Mouse (Mus musculus) inflammation-experienced regulatory T-cells, adult 6 months (primary cell): ENCODE measurements around the gene Tfpi2. TPM values are rescaled to one million over a fixed set of nuclear protein-coding genes. Genes with fewer than 3 reads are reported as not detected.

Source experiments
- ATAC-seq: one replicate; pipeline ENCODE4 v1.8.0; 2017
- polyA plus RNA-seq, 3 experiments: library from polyadenylated mRNA; unstranded; fragments of 100-300 nt; shearing (Covaris generic); gene quantifications; one replicate each; pipeline ENCODE4 v1.2.1; 2017

Tfpi2 gene
- polyA plus RNA-seq: not detected

GRCm38 (mm10) chr6:3988750-3989149 lies at the start of gene Tfpi2:
Gene Tfpi2, minus strand, starts transcription at chr6:3988919.
- ATAC-seq: no peak

DNA sequence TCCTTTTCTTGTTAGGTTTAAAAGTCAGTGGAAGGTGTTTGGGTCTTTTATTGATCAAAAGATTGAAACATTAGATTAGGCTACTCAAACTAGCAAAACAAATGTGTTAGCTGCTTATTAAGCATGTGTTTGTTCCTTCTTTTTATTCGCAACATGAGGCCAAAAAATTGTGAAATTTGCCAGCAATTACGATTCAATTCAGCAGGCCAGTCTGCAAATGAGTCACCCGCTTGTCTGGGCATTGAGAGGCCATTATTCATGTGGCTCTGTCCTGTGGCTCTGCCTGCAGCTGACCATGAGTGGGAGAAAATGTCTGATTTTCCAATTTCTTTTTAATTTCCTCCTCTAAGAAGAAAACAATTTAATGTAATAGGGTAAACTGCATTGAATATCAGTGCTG lies 42.2 kb upstream of the Tfpi2 start:
- no peak for ATAC-seq

DNA sequence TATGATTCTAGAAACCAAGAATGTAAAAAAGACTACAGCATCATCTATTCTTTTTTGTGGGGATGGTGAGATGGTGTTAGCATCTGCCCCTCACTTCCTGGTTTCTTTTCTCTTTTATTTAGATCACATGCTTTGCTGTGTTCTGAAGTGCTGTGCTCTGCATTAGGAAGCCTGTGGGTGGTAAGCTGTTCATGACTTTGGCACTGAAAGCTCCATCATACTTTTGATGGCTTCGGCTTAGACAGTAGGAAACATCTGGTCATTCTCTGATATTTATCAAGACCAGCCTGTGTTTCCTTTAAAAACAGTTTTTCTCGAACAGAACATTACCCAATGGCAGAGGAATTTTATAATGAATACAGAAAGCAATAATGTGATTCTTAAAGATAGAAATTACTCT lies 37.6 kb upstream of the Tfpi2 start:
- no peak for ATAC-seq

- no peak for ATAC-seq
Observed at GRCm38 (mm10) chr6:4022645-4023044, 33.9 kb upstream of the Tfpi2 start.

GRCm38 (mm10) chr6:4009548-4009947 lies 20.8 kb upstream of the Tfpi2 start:
- no peak for ATAC-seq

- ATAC-seq: no peak
Observed at GRCm38 (mm10) chr6:4008501-4009040, 19.9 kb upstream of the Tfpi2 start.

DNA sequence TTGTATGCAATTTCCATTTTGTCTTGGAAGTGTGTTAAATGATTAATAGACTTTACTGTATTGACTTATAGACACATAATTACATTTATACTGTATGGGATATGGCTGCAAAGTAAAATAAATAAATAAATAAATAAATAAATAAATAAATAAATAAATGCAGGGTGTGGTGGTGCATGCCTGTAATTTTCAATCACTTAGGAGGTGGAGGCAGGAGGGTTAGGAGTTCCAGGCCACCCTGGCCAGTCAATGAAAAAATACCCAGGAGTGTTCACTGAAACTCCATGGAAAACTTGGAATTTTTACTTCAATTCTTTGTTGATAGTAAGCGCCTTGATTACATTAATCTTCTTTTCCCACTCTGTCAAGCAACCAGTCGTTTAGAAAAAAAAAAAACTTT lies 16.1 kb upstream of the Tfpi2 start:
- no peak for ATAC-seq

GRCm38 (mm10) chr6:4003890-4004306 lies 15.2 kb upstream of the Tfpi2 start, which contains the start of gene Gng11:
Gene Gng11, plus strand, starts transcription at chr6:4003904.
- ATAC-seq: no peak

DNA sequence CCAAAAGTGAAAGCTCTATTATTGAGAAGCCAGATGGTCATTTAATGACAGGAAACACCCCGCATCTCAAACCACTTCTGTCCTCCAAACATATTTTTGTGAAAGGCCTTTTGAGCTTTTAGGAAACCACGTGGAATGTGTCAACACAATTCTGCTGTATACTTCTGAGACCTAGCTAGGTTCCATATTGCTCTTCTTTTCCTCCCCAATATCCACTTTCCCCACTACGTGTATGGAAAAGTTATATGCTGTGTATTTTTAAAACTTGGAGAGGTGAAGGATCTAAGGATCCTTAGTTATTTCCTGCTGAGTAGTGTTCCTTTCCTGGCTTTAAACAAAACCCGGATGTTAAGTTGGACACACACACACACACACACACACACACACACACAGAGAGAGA lies 14.7 kb upstream of the Tfpi2 start:
- ATAC-seq: no peak

GRCm38 (mm10) chr6:4000716-4001115 lies 12.0 kb upstream of the Tfpi2 start:
- no peak for ATAC-seq

DNA sequence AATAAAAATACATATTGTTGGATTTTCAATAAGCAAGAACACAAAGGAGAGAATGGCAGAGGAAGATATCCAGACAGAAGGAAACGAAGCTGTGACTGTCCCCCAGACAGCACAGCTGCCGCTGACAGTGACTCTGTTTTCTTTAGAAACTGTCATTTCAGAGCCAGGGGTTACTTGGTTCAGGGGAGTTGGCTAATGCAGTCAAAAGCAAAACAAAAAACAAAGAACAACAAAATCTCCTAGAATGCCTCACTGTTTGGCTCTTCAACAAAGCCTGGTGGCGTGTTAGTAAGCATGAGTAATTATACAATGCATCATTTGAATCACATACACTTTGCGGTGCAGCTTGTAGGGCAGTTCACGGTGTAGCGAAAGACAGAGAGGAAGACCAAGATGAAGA lies 10.6 kb upstream of the Tfpi2 start:
- no peak for ATAC-seq

- no peak for ATAC-seq
Observed at GRCm38 (mm10) chr6:3998089-3998488, 9.4 kb upstream of the Tfpi2 start.

DNA sequence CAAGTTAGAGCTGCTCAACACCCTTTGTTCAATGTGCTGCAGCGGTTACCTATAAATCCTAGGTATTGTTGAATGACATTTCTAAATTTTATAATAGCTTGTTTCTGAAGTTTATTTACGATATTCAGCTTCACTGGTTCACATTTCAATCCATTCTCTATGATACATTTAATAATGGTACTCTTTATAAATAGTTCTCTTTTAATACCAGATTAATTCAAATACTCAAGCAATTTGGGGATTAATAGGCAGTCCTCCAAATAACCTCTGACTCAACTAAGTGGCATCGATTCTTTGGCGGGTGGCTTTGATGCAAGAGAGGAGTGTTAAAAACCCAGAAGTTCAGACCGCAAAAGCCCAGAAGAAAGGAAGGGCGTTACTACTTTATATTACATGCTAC lies 4.8 kb upstream of the Tfpi2 start, which contains the start of gene Gngt1:
Gene Gngt1 (plus strand): TSS at position 301 of the 400 bp plus-strand sequence.
- no peak for ATAC-seq

DNA sequence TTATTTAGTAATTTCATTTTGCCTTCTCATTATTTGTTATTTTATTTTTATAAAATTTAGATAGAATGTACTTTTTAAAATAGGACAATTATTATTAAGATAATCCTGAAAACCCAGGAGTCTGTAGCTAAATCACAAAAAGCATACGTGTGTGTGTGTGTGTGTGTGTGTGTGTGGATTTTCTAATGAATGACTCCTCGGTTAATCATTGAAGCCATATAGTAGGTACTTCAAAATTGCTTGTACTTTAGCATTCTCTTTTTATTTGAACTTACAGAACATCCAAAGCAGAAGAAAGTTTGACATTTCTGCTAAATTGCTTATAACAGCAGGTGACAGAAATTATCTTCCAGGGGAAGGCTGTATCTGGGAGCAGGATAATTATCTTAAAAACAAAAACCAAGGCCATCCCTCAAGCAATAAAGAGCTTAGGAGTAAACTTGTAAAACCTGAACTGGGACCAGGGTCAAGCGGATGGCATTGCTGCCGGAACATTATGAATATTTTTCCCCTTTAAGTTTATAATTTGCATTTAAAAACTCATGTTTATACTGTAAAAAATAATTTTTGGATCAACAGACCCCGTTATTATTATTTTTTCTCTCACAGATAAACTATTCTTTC lies 5.9 kb downstream of the Tfpi2 start:
- no peak for ATAC-seq

GRCm38 (mm10) chr6:3973679-3974078 lies 15.0 kb downstream of the Tfpi2 start:
- ATAC-seq: no peak

DNA sequence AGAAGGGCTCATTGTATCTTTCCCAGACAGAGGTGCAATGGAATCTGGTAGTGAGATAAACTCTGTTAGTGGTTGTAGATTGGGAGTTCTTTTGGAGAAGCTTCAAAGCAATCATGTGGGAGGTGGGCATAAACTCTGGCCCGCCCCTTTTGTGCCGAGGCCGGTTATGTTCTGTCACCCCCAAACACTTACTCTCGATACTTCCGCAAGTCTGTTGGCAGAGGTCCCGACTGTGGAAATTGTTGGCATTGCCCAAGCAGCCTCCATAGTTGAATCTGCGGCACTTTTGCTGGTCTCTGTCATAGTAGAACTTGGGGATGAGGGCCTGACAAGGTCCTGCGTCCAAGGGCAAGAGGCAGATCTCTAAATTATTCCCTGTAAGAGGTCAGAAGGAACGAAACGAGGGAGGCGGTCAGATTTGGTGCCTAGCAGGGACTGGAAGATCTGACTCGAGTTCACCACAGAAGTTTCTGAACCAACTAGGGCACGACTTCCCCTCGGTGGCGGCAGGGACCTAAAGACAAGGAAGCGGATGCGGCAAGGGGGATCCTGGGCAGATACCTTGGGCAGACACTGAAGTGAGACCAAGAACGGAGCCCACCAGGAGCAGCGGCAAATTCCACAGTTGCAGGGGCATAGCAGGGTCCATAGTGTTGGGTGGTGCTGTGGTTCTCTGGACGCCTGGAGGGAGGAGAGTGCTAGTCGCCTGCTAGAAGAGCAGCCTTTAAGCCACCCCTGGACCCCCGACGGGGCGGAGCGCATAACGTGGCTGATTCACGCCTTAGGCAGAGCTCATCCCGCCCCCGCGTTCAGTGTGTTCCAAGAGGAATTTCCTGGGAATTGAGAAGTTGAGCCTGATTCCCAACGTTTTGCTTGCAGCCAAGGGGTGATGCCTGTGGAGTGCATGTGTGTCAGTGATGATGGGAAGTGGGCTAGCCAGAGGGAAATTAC lies 20.8 kb downstream of the Tfpi2 start:
- no peak for ATAC-seq

DNA sequence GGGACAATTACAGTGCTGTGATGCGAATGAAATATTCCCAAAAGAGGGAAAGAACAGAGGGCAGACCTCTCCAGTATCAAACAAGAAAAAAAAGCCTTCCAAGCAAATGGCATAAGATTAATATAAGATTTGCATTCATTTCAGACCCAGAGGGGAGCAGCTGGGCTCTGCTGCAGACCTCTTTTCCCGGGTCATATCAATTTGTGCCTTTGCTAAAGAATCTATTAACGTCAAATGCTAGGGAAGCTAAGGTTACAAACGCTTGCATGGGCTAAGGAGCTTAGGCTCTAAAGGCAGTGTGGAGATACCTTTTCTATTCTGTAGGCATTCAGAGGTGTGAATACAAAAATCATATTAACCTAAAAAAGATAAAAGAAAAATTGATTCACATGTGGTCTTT lies 33.8 kb downstream of the Tfpi2 start:
- ATAC-seq: no peak

DNA sequence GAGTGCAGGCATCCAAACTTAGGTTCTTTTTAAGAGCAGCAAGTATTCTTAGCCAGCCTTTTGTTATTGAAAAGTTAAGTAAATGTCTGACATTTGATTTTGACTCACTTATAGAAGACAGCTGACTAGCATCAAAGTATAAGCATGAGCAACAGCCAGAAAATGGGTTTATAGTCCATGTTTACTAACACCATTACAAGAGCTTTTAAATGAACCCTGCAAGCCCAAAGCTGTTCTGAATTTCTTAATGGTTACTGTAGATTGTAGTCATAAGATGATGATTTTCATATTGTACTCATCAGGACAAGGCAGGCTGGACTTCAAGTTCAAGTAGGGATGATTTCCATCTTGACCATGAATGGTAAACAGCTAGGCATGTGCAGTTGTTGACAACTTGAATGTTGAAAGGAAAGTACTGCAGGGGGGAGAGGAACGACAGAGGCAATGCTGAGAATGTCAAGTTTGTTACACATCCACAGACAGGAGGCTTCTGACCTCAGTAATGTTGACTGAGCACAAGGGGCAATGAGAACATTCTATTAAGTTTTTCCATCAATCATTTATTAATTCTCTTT lies 52.5 kb downstream of the Tfpi2 start:
- no peak for ATAC-seq

- no peak for ATAC-seq
Observed at GRCm38 (mm10) chr6:3935606-3936005, 53.1 kb downstream of the Tfpi2 start.

DNA sequence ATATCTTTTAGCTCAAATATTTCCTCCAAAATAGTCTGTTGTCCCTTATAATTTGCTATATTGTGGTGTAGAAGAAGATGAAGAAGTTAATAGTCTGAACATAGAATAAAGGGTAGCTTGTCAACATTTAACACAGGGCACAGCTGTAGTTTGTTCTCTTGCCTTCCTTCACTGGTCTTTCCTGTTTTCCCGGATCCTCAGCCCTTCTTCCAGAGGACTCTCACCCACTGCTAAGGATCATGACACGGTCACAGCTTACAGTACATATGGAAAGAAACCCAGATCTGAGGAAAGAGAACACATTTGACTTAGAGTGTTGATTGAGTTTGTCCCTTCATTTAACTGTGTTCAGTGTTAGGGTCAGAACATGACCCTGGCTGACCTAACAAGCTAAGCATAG lies 53.7 kb downstream of the Tfpi2 start:
- no peak for ATAC-seq

DNA sequence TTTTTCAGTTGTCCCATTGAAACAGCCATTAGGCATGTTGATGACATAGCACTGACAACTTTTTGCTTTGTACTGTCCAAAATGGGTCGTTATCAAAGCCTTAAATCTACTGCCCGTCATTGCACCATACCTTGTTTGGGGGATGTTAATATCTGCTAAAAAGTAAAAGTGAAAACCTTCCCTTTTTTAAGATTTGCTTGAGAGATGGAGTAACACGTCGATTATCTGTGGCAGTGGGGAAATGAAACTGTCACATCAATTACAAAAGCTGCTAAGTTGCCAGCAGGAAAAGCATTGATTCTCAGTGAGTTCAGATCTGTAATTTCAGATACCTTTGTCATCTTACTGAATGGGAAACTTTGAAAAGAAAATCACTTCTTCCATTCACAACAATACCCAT lies 62.6 kb downstream of the Tfpi2 start:
- no peak for ATAC-seq

DNA sequence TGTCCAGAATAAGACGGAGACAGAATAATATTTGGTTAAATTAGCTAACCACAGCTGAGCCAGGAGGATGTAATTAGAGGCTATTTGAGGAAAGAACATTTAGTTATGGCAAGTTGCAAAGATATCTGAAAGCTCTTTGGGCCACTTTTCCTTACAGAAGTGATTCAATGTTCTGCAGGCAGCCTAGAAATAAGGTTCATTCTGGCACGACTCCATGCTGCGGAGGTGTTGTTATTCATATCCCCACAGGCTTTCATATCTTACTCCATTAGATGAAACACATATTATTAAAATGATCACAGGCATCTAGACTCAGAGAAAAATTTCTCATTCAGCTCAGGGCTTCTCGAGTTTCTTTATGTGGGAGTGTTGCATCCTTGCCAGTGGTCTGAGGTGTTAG lies 65.8 kb downstream of the Tfpi2 start:
- ATAC-seq: no peak

DNA sequence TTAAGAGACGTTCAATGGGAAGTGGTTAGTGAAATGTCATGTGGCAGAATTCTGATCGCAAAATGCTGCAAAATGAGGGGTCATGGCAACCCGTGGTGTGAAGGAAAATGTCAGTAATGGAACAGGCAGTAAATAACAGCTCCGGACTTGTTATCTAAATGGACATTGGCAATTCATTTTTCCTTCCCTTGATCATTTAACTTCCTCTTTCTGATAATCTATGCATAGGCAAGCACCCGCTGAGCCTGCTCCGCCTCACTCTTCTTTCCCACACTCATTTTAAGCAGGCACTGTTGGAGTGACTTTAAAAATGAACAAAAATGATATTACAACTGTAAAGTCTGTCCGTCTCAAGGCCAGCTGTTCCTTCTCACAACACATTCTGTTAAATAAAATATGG lies 72.7 kb downstream of the Tfpi2 start:
- ATAC-seq: no peak
